Mouse (Mus musculus) heart, adult 2 months (tissue): Measurements from ENCODE around the gene Ciz1.

ENCODE experiments used
- EP300 ChIP-seq: fragments of 200-500 bp; IDR thresholded peaks from 2 replicates; pipeline ENCODE4 v1.6.1; 2011; ENCODE audit warnings: low read depth, low read length, control low read depth; ENCODE audit not compliant: insufficient read depth
- POLR2A ChIP-seq: fragments of 200-500 bp; IDR thresholded peaks from 2 replicates; pipeline ENCODE4 v1.6.1; 2011; ENCODE audit warnings: mild to moderate bottlenecking, low read depth, low read length, control low read depth; ENCODE audit not compliant: insufficient read depth

DNA sequence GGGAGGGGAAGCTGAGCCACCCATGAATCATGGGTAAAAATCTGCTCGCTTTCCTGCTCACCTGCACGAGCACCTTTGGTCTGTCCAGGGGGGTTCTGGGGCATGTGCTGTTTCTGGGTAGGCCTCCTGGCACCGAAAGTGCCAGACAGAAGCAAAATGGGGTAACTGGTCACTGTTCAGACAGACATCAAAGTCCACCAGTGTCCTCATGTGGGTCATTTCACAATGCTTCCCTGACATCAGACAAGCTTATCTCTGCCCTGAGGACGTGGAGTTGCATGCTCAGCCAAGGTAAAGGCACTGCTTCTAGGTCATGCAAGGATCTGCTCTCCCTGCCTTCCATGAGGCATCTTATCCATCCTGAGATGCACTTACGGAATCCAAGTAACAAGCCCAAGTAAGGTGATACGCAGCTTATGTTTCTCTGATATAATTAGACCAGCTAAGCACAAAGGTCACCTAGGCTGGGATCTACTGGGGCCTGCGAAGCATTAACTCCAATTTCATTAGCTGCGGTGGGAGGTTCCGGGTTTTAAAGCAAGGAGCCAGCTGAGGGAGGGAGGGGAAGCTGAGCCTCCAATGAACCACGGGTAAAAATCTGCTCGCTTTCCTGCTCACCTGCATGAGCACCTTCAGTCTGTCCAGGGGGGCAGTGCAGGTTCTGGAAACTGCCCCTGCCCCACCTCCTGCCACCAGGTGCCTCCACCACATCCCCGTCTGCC is 66.5 kb downstream of the Ciz1 start:
- TF ChIP-seq POLR2A (no peak), EP300 (no peak)
